Mouse (Mus musculus) liver, embryonic 13.5 days (tissue): Measurements from ENCODE around the gene Sgms1. TPM values are rescaled to one million over a fixed set of nuclear protein-coding genes. Genes with fewer than 3 reads are reported as not detected.

Experiments
- ATAC-seq: fragments of 200-750 bp; cut with Nextera tagmentation; 2 replicates; pipeline ENCODE4 v1.8.0; 2017; ENCODE audit warnings: low read depth, mild to moderate bottlenecking, moderate number of reproducible peaks, moderate library complexity
- DNase-seq: peaks from one replicate; pipeline ENCODE4 v3.0.0; 2022
- H3K27ac ChIP-seq: fragments of 300-500 bp; sonication (generic); 2 replicates; pipeline ENCODE4 v1.5.1; 2015; ENCODE audit warnings: moderate library complexity, mild to moderate bottlenecking, inconsistent platforms
- H3K27me3 ChIP-seq: fragments of 300-500 bp; sonication (generic); 2 replicates; pipeline ENCODE4 v1.6.1; 2015; ENCODE audit warnings: mild to moderate bottlenecking, inconsistent platforms
- H3K36me3 ChIP-seq: fragments of 300-500 bp; sonication (generic); 2 replicates; pipeline ENCODE4 v1.6.1; 2015; ENCODE audit warnings: mild to moderate bottlenecking, inconsistent platforms
- H3K4me1 ChIP-seq: fragments of 300-500 bp; sonication (generic); replicated peaks from 2 replicates; pipeline ENCODE4 v1.6.1; 2015; ENCODE audit warnings: inconsistent platforms
- H3K4me2 ChIP-seq: fragments of 300-500 bp; sonication (generic); 2 replicates; pipeline ENCODE4 v1.6.1; 2015; ENCODE audit warnings: inconsistent platforms, mild to moderate bottlenecking, moderate library complexity
- H3K4me3 ChIP-seq: fragments of 300-500 bp; sonication (generic); replicated peaks from 2 replicates; pipeline ENCODE4 v1.5.1; 2015; ENCODE audit warnings: mild to moderate bottlenecking, inconsistent platforms
- H3K9ac ChIP-seq: fragments of 300-500 bp; sonication (generic); 2 replicates; pipeline ENCODE4 v1.6.1; 2015; ENCODE audit warnings: mild to moderate bottlenecking, inconsistent platforms
- H3K9me3 ChIP-seq: fragments of 300-500 bp; sonication (generic); replicated peaks from 2 replicates; pipeline ENCODE4 v1.6.1; 2016; ENCODE audit warnings: inconsistent platforms
- WGBS: fragments of 180-500 bp; shearing (Covaris S2); methylation state at CpG from one replicate; pipeline ENCODE4 v1.1.7; 2015; ENCODE audit not compliant: insufficient replicate concordance; 5-methylcytosine and 5-hydroxymethylcytosine counted together
- polyA plus RNA-seq: library from polyadenylated mRNA; unstranded; fragments of >200 nt; fragmentation: Nextera tagmentation; extraction: Ambion mirVana; gene quantifications from 2 replicates; pipeline ENCODE4 v1.2.1, GENCODE M21; 2015

The Sgms1 gene
- polyA plus RNA-seq, 1 experiment from 2014 or later: 23.4 TPM

DNA sequence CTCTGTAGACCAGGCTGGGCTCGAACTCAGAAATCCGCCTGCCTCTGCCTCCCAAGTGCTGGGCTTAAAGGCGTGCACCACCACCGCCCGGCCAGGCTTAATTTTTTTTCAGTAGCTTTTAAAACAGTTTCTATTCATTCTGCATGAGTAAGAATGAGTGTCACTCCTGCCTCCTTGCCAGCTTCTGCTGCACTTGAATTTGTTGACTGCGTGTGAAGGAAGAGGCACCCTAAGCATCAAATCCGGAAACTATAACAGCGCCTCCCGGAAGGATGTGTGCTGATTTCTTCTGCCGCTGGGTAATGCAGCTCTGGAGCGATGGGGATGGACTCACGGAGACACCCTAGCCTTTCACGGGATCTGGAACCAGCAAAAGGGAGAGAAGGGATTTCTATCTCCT, 5.3 kb upstream of the Sgms1 start:
- no peak overlapping the region for H3K4me2 ChIP-seq
- no peak overlapping the region for H3K27ac ChIP-seq
- no peak overlapping the region for H3K9ac ChIP-seq
- no peak overlapping the region for H3K4me3 ChIP-seq
- peaks cover 5% of the 10 kb centered on the region for H3K27me3 ChIP-seq
- H3K4me1 ChIP-seq: peaks cover 5% of the 10 kb centered on the region
- H3K36me3 ChIP-seq: no peaks in the 10 kb centered on the region
- ATAC-seq: no peak
- no peak for DNase-seq
- no peaks in the 10 kb centered on the region for H3K9me3 ChIP-seq
- WGBS: 75% methylated on average over 13 of the region's 13 CpGs

- no peak overlapping the region for H3K9ac ChIP-seq
- no peak overlapping the region for H3K4me3 ChIP-seq
- peaks cover 14% of the 10 kb centered on the region for H3K27me3 ChIP-seq
- no peak overlapping the region for H3K27ac ChIP-seq
- H3K9me3 ChIP-seq: no peaks in the 10 kb centered on the region
- H3K36me3 ChIP-seq: no peaks in the 10 kb centered on the region
- H3K4me2 ChIP-seq: no peak overlapping the region
- ATAC-seq (no peak), DNase-seq (no peak)
- peaks cover 15% of the 10 kb centered on the region for H3K4me1 ChIP-seq
- 79% methylated on average over 8 of the region's 8 CpGs for WGBS
Measured at GRCm38 (mm10) chr19:32393758-32394450, 4.4 kb upstream of the Sgms1 start.

- DNase-seq (no peak), ATAC-seq (no peak)
- no peaks in the 10 kb centered on the region for H3K36me3 ChIP-seq
Measured at GRCm38 (mm10) chr19:32393092-32393745, 3.7 kb upstream of the Sgms1 start.

GRCm38 (mm10) chr19:32391441-32391840, 1.9 kb upstream of the Sgms1 start:
- Histone ChIP-seq H3K27me3 (peaks cover 39% of the 10 kb centered on the region), H3K27ac (no peak overlapping the region), H3K36me3 (no peaks in the 10 kb centered on the region), H3K4me2 (no peak overlapping the region), H3K9ac (no peak overlapping the region), H3K4me3 (no peak overlapping the region), H3K4me1 (peaks cover 38% of the 10 kb centered on the region), H3K9me3 (no peaks in the 10 kb centered on the region)
- ATAC-seq (no peak), DNase-seq (no peak)
- WGBS: 84% methylated on average over 3 of the region's 3 CpGs

More at GRCm38 (mm10) chr19:32393092-32393745, 3.7 kb upstream of the Sgms1 start:
- H3K4me3 ChIP-seq: no peak overlapping the region
- H3K9me3 ChIP-seq: no peaks in the 10 kb centered on the region
- H3K27ac ChIP-seq: no peak overlapping the region
- H3K9ac ChIP-seq: no peak overlapping the region
- H3K27me3 ChIP-seq: peaks cover 21% of the 10 kb centered on the region
- H3K4me2 ChIP-seq: no peak overlapping the region
- peaks cover 21% of the 10 kb centered on the region for H3K4me1 ChIP-seq
- 72% methylated on average over 4 of the region's 4 CpGs for WGBS

DNA sequence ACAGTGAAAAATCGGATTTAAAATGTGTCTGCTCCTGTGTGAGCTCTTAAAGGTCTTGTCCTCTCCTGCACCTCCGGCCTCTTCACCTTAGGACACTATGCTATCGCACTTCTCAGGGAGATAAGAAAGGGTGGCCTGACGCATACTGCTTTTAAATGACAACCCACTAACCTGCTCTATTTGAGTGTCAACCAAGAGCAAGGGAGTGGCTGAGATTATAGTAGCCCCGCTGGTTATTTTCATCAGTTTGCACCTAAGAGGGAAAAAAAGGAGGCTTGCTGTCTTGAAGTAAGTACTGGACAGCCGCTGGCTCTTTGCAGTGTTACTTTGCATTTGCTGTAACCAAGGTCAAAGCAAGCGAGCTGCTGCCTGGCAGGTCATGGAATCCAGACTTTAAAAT, 602 bp upstream of the Sgms1 start:
- H3K27me3 ChIP-seq: peaks cover 49% of the 10 kb centered on the region
- H3K9ac ChIP-seq: no peak overlapping the region

GRCm38 (mm10) chr19:32388191-32388921, 1.2 kb downstream of the Sgms1 start:
- WGBS: under 1% methylated on average over 45 of the region's 75 CpGs
- H3K9ac ChIP-seq: peak overlapping the region; percentile 80
- H3K4me2 ChIP-seq: peak overlapping the region; percentile 98
- peak overlapping the region; percentile 80 for H3K27ac ChIP-seq
- peaks cover 53% of the 10 kb centered on the region for H3K4me1 ChIP-seq
- H3K36me3 ChIP-seq: no peaks in the 10 kb centered on the region
- no peaks in the 10 kb centered on the region for H3K9me3 ChIP-seq
- peak overlapping the region; percentile 74 for H3K4me3 ChIP-seq
- H3K27me3 ChIP-seq: peaks cover 54% of the 10 kb centered on the region
- DNase-seq (peak; percentile 80), ATAC-seq (peak; percentile 78)

More for the DNA sequence above, 602 bp upstream of the Sgms1 start:
- peak overlapping the region; percentile 74 for H3K4me3 ChIP-seq
- no peak overlapping the region for H3K27ac ChIP-seq
- H3K36me3 ChIP-seq: no peaks in the 10 kb centered on the region
- ATAC-seq (no peak), DNase-seq (no peak)
- 47% methylated on average over 7 of the region's 7 CpGs for WGBS
- peak overlapping the region; percentile 98 for H3K4me2 ChIP-seq
- H3K4me1 ChIP-seq: peaks cover 45% of the 10 kb centered on the region
- no peaks in the 10 kb centered on the region for H3K9me3 ChIP-seq

DNA sequence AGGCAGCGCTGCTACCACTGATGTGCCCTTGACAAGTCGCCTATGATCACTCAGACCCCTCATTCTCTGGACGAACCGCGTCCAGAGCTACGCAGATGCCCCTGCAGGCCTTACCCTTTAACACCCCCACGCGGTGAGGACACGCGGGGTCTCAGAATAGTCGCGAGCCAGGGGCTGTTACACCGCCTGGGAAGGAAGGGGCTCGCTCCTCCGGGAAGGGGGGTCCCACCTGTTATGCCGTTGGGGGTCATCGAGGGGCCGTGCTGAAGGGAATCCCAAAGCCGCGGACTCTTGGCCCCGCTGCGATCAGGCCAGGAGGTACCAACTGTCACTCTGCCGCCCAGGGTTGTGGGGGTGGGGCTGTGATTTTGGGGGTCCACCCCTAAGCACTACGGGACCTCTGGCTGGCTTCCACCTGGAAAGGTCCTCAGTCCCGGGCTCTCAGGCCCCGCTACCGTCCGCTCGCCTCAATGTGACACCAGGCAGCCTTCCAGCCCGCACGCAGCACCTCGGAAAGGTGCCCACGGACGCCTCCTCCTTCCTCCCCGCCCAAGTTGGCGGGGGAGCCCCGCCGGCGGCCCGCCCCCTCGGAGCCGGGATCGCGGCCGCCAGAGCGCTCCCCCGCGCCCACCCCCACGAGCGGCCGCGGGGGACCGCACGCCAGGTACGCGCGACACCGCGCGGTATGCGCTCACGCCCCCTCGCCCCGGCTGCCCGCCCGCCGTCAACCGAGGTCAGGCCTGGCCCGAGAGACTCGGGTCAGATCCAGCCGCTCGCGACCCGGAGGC, 1.9 kb downstream of the Sgms1 start:
- H3K9ac ChIP-seq: peak overlapping the region; percentile 80
- H3K36me3 ChIP-seq: no peaks in the 10 kb centered on the region
- peak overlapping the region; percentile 74 for H3K4me3 ChIP-seq
- H3K9me3 ChIP-seq: no peaks in the 10 kb centered on the region
- DNase-seq (peak; percentile 29), ATAC-seq (peak; percentile 22)
- H3K27ac ChIP-seq: peak overlapping the region; percentile 60
- WGBS: 1% methylated on average over 72 of the region's 74 CpGs
- peak overlapping the region; percentile 98 for H3K4me2 ChIP-seq
- H3K27me3 ChIP-seq: peaks cover 54% of the 10 kb centered on the region
- H3K4me1 ChIP-seq: peaks cover 53% of the 10 kb centered on the region

DNA sequence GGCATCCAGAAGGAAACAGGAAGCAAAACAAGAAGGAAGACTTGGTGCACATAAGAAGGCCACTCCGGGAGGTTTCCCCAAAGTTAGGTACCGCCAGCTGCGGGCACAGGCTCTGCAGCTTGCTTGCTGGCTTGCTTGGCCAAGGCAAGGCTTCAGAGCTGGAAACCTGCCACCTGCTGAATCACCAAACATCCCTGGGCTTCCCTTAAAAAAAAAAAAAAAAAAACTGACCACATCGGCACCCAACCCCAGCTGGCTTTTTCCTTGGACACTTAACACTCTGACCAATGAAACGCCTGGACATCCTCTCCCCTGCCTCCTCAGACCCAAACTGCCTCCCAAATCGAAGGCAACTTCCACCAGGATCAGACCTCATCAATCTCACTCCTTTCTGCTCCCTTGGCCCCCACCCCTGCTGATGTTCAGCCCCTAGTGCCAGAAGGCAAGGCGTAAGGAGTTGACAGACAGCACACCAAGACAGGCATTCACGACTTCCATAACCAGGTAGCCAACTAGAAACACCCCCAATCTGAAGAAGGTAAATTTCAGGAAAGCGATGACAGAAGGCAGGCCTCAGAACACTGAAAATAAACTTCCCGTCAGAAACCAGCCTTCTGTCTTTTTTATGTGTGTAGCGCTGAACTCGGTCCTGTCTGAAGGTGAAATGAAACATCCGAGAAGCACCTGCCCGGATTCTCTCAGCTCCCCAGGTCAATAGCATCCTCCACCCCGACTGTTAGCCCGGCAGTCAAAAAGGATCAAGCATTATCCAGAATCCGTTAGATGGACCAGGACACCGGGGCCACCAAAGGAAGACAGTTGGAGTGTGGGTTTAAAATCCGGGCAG, 2.7 kb downstream of the Sgms1 start:
- H3K27me3 ChIP-seq: peaks cover 54% of the 10 kb centered on the region
- ATAC-seq: no peak
- WGBS: 29% methylated on average over 19 of the region's 19 CpGs

DNA sequence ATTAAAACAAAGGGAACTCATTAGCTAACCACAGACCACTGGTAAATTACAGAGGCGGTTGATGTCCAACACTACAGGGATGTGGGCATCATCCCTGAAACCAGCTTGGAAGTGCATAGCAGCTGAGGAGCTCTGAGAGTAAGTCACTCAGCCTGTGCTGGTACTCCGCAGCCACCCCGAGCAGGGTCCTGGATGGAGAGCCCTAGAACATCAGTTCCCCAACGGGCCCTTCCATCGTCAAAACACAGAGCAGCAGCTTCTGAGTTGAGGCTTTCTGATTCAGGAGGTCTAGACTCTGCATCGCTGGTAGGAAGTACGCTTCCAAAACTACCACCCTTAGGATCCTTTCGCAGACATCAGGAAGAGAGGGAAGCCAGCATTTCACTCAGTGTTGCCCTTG, 5.8 kb downstream of the Sgms1 start:
- Histone ChIP-seq H3K27me3 (peaks cover 38% of the 10 kb centered on the region), H3K9me3 (no peaks in the 10 kb centered on the region), H3K4me3 (no peak overlapping the region), H3K4me1 (peaks cover 71% of the 10 kb centered on the region), H3K9ac (no peak overlapping the region), H3K4me2 (no peak overlapping the region), H3K27ac (no peak overlapping the region), H3K36me3 (no peaks in the 10 kb centered on the region)
- DNase-seq (no peak), ATAC-seq (no peak)
- WGBS: 77% methylated on average over 8 of the region's 8 CpGs

More for the DNA sequence above, 2.7 kb downstream of the Sgms1 start:
- Histone ChIP-seq H3K9me3 (no peaks in the 10 kb centered on the region), H3K9ac (peak overlapping the region; percentile 80; the same call in 1 of the 2 replicates), H3K4me2 (peak overlapping the region; percentile 98), H3K4me3 (peak overlapping the region; percentile 74), H3K36me3 (no peaks in the 10 kb centered on the region), H3K4me1 (peaks cover 56% of the 10 kb centered on the region), H3K27ac (no peak overlapping the region)
- DNase-seq: no peak

GRCm38 (mm10) chr19:32381511-32381961, 8.0 kb downstream of the Sgms1 start:
- Histone ChIP-seq H3K4me1 (peaks cover 64% of the 10 kb centered on the region), H3K27ac (no peak overlapping the region), H3K4me3 (no peak overlapping the region), H3K27me3 (peaks cover 16% of the 10 kb centered on the region), H3K36me3 (no peaks in the 10 kb centered on the region), H3K4me2 (no peak overlapping the region), H3K9ac (no peak overlapping the region), H3K9me3 (no peaks in the 10 kb centered on the region)
- WGBS: 49% methylated on average over 3 of the region's 3 CpGs
- ATAC-seq (no peak), DNase-seq (no peak)
